Mouse (Mus musculus) splenic B cell, adult 2 months (primary cell): Measurements from ENCODE around the gene Slc9a3r1.

Source experiments
- DNase-seq: peaks from one replicate; pipeline ENCODE4 v3.0.0-alpha.2; 2011; ENCODE audit warnings: low read depth, low spot score
- H3K27me3 ChIP-seq: 2 replicates; pipeline ENCODE4 v1.6.1; 2012; ENCODE audit warnings: mild to moderate bottlenecking, low read length, moderate library complexity, mixed read lengths; ENCODE audit not compliant: control insufficient read depth, poor library complexity, insufficient read depth, severe bottlenecking
- H3K36me3 ChIP-seq: 2 replicates; pipeline ENCODE4 v1.6.1; 2012; ENCODE audit warnings: mild to moderate bottlenecking, low read length, moderate library complexity, mixed read lengths; ENCODE audit not compliant: control insufficient read depth, poor library complexity, insufficient read depth, severe bottlenecking

Slc9a3r1 gene

GRCm38 (mm10) chr11:115194693-115195092, 31.6 kb downstream of the Slc9a3r1 start:
- DNase-seq: no peak
- H3K36me3 ChIP-seq: 0 out of 2 replicates have a peak, but pooled peaks cover 3% of the 10 kb centered on the region
- H3K27me3 ChIP-seq: no peaks in the 10 kb centered on the region

DNA sequence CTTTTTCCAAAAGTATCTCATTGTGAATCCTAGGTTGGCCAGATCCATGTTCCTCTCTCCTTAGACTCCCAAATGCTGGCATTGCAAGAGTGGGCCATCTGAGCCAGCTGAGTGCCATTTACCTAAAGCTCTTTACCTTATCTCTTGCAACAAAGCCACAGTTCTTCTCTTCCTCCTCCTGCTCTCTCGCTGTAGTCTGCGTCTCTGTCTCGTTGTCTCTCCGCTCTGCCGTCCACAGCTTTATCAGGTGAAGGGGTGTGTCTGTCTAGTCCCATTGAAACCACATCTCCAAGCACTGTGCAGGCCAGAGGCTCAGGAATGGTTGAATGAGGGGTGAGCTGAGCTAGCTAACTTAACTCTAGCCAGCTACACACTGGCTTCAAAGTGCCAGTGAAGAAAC, 32.8 kb downstream of the Slc9a3r1 start:
- Histone ChIP-seq H3K36me3 (peaks cover 3% of the 10 kb centered on the region; the same call in 1 of the 2 replicates), H3K27me3 (no peaks in the 10 kb centered on the region)
- DNase-seq: no peak

- peaks cover 6% of the 10 kb centered on the region for H3K36me3 ChIP-seq
- no peak for DNase-seq
- no peaks in the 10 kb centered on the region for H3K27me3 ChIP-seq
Measured at GRCm38 (mm10) chr11:115197558-115197957, 34.4 kb downstream of the Slc9a3r1 start.

- no peak for DNase-seq
- Histone ChIP-seq H3K36me3 (peaks cover 6% of the 10 kb centered on the region), H3K27me3 (no peaks in the 10 kb centered on the region)
Measured at GRCm38 (mm10) chr11:115198932-115199384, 35.8 kb downstream of the Slc9a3r1 start.

GRCm38 (mm10) chr11:115200520-115200919, 37.4 kb downstream of the Slc9a3r1 start:
- H3K27me3 ChIP-seq: no peaks in the 10 kb centered on the region
- DNase-seq: no peak

GRCm38 (mm10) chr11:115202316-115202715, 39.2 kb downstream of the Slc9a3r1 start:
- Histone ChIP-seq H3K36me3 (peaks cover 8% of the 10 kb centered on the region), H3K27me3 (no peaks in the 10 kb centered on the region)
- DNase-seq: peak; percentile 80

More at GRCm38 (mm10) chr11:115200520-115200919, 37.4 kb downstream of the Slc9a3r1 start:
- peaks cover 6% of the 10 kb centered on the region for H3K36me3 ChIP-seq

DNA sequence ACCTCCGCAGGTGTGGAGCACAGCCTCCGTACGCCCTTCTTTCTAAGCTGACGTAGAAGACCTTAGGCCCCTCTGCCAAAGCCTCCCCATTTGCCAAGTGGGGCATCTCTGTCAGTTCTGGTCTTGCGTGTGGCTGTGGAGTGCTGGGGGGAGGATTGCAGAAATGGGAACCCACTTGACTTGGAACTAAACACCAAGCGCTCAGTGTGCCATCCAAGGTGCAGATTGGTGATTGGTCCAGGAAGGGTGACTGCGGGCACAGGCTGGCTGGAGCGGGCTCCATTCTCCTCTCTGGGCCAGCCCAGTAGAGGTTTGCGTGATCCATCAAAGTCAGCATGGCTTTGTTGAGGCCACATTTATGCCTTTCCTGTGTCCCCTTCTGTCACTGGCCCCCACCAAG, 39.6 kb downstream of the Slc9a3r1 start:
- DNase-seq: no peak
- Histone ChIP-seq H3K36me3 (peaks cover 8% of the 10 kb centered on the region), H3K27me3 (no peaks in the 10 kb centered on the region)

- Histone ChIP-seq H3K27me3 (no peaks in the 10 kb centered on the region), H3K36me3 (peaks cover 5% of the 10 kb centered on the region)
- DNase-seq: no peak
Measured at GRCm38 (mm10) chr11:115208126-115208525, 45.0 kb downstream of the Slc9a3r1 start.

GRCm38 (mm10) chr11:115208776-115209732, 45.9 kb downstream of the Slc9a3r1 start:
- Histone ChIP-seq H3K36me3 (peaks cover 5% of the 10 kb centered on the region), H3K27me3 (no peaks in the 10 kb centered on the region)
- no peak for DNase-seq

- DNase-seq: no peak
Measured at GRCm38 (mm10) chr11:115209958-115210357, 46.8 kb downstream of the Slc9a3r1 start.

GRCm38 (mm10) chr11:115212116-115212515, 49.0 kb downstream of the Slc9a3r1 start:
- H3K36me3 ChIP-seq: peaks cover 3% of the 10 kb centered on the region; the same call in 1 of the 2 replicates
- DNase-seq: no peak

More at GRCm38 (mm10) chr11:115209958-115210357, 46.8 kb downstream of the Slc9a3r1 start:
- peaks cover 5% of the 10 kb centered on the region; the same call in 1 of the 2 replicates for H3K36me3 ChIP-seq
- no peaks in the 10 kb centered on the region for H3K27me3 ChIP-seq

DNA sequence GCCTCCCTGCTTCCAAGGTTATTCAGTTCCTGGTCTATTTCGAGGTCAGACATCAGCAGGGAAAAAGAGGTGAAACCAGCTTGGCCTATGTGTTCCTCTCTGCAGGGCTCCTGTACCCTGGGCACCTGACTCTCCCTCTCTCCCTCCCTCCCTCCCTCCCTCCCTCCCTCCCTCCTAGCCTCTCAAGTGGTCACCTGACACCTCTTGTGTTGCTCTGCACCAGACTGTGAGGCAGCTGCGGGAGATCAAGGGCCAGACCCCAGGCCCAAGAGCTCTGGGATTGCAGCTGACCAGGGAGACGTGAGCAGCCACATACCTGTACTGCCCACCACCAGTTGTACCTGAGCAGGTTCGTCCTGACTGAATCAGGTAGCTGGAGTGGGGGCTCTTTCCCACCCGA, 52.0 kb downstream of the Slc9a3r1 start:
- H3K27me3 ChIP-seq: no peaks in the 10 kb centered on the region
- H3K36me3 ChIP-seq: no peaks in the 10 kb centered on the region
- DNase-seq: no peak

More at GRCm38 (mm10) chr11:115212116-115212515, 49.0 kb downstream of the Slc9a3r1 start:
- no peaks in the 10 kb centered on the region for H3K27me3 ChIP-seq

- H3K36me3 ChIP-seq: no peaks in the 10 kb centered on the region
- no peak for DNase-seq
- no peaks in the 10 kb centered on the region for H3K27me3 ChIP-seq
Measured at GRCm38 (mm10) chr11:115217439-115218410, 54.6 kb downstream of the Slc9a3r1 start.

- DNase-seq: no peak
- no peaks in the 10 kb centered on the region for H3K27me3 ChIP-seq
- no peaks in the 10 kb centered on the region for H3K36me3 ChIP-seq
Measured at GRCm38 (mm10) chr11:115219263-115219662, 56.1 kb downstream of the Slc9a3r1 start.
